Mouse (Mus musculus) thymus, postnatal 14 days (tissue): ENCODE results near the gene Btbd11.
"Not testable (repeated sequence)": the region's sequence is repeated elsewhere in the genome, so short reads cannot be mapped to it uniquely, and the experiment has no call there.

Experiments used
- DNase-seq: peaks from one replicate; pipeline ENCODE4 v3.0.0; 2021

Gene Btbd11

GRCm38 (mm10) chr10:85602546-85602945 is 215.9 kb downstream of the Btbd11 start:
- no peak for DNase-seq

- no peak for DNase-seq
Measured at GRCm38 (mm10) chr10:85604556-85604955, 217.9 kb downstream of the Btbd11 start.

- no peak for DNase-seq
Measured at GRCm38 (mm10) chr10:85608550-85609278, 222.1 kb downstream of the Btbd11 start.

- no peak for DNase-seq
Measured at GRCm38 (mm10) chr10:85617080-85617479, 230.5 kb downstream of the Btbd11 start.

- no peak for DNase-seq
Measured at GRCm38 (mm10) chr10:85617501-85618417, 231.1 kb downstream of the Btbd11 start.

- DNase-seq: no peak
Measured at GRCm38 (mm10) chr10:85621067-85621466, 234.5 kb downstream of the Btbd11 start.

GRCm38 (mm10) chr10:85624504-85625169 is 238.0 kb downstream of the Btbd11 start:
- peak; percentile 40 for DNase-seq

GRCm38 (mm10) chr10:85625170-85625686 is 238.6 kb downstream of the Btbd11 start:
- DNase-seq: no peak

GRCm38 (mm10) chr10:85632030-85632429 is 245.4 kb downstream of the Btbd11 start:
- no peak for DNase-seq

GRCm38 (mm10) chr10:85633577-85633976 is 247.0 kb downstream of the Btbd11 start:
- no peak for DNase-seq

GRCm38 (mm10) chr10:85637580-85637979 is 251.0 kb downstream of the Btbd11 start:
- no peak for DNase-seq

- no peak for DNase-seq
Measured at GRCm38 (mm10) chr10:85638141-85638540, 251.5 kb downstream of the Btbd11 start.

- no peak for DNase-seq
Measured at GRCm38 (mm10) chr10:85639581-85639980, 253.0 kb downstream of the Btbd11 start.

- no peak for DNase-seq
Measured at GRCm38 (mm10) chr10:85640408-85640807, 253.8 kb downstream of the Btbd11 start.

- DNase-seq: no peak
Measured at GRCm38 (mm10) chr10:85645346-85645745, 258.7 kb downstream of the Btbd11 start.

GRCm38 (mm10) chr10:85651706-85652105 is 265.1 kb downstream of the Btbd11 start:
- peak; percentile 56 for DNase-seq

- DNase-seq: no peak
Measured at GRCm38 (mm10) chr10:85655881-85656280, 269.3 kb downstream of the Btbd11 start.

GRCm38 (mm10) chr10:85657886-85658285 is 271.3 kb downstream of the Btbd11 start:
- DNase-seq: no peak

GRCm38 (mm10) chr10:85673512-85673921 is 286.9 kb downstream of the Btbd11 start:
- no peak for DNase-seq

GRCm38 (mm10) chr10:85678635-85679034 is 292.0 kb downstream of the Btbd11 start:
- peak; percentile 31 for DNase-seq

GRCm38 (mm10) chr10:85682446-85682845 is 295.8 kb downstream of the Btbd11 start:
- no peak for DNase-seq

GRCm38 (mm10) chr10:85694429-85694828 is 307.8 kb downstream of the Btbd11 start:
- not testable (repeated sequence) for DNase-seq

GRCm38 (mm10) chr10:85699721-85700120 is 313.1 kb downstream of the Btbd11 start:
- DNase-seq: no peak
